Mouse (Mus musculus) cerebellum, adult (tissue): ENCODE data around the gene Eno1.

Experiments used
- ATAC-seq: cut with Nextera tagmentation; 2 replicates; pipeline ENCODE4 v1.9.2; 2017; ENCODE audit warnings: mild to moderate bottlenecking, moderate library complexity, mixed read lengths; ENCODE audit not compliant: insufficient number of reproducible peaks, low FRiP score, low TSS enrichment

Eno1 gene

GRCm38 (mm10) chr4:150236521-150237481 lies at the start of gene Eno1:
Gene Eno1, plus strand, starts transcription at chr4:150236721.
- ATAC-seq: peak; percentile 86

GRCm38 (mm10) chr4:150188236-150188635 lies 48.3 kb upstream of the Eno1 start:
- ATAC-seq: no peak

GRCm38 (mm10) chr4:150192199-150192598 lies 44.3 kb upstream of the Eno1 start:
- ATAC-seq: no peak

GRCm38 (mm10) chr4:150193915-150194314 lies 42.6 kb upstream of the Eno1 start:
- no peak for ATAC-seq

- no peak for ATAC-seq
These were observed 38.3 kb upstream of the Eno1 start for GRCm38 (mm10) chr4:150198268-150198667.

GRCm38 (mm10) chr4:150201232-150201631 lies 35.3 kb upstream of the Eno1 start, which contains the start of gene Car6:
Gene Car6, minus strand, starts transcription at chr4:150201332.
- no peak for ATAC-seq

GRCm38 (mm10) chr4:150202702-150203101 lies 33.8 kb upstream of the Eno1 start:
- no peak for ATAC-seq

- ATAC-seq: no peak
These were observed 31.6 kb upstream of the Eno1 start for GRCm38 (mm10) chr4:150204877-150205276.

- ATAC-seq: no peak
These were observed 26.8 kb upstream of the Eno1 start for GRCm38 (mm10) chr4:150209751-150210150.

GRCm38 (mm10) chr4:150210306-150210705 lies 26.2 kb upstream of the Eno1 start:
- no peak for ATAC-seq

GRCm38 (mm10) chr4:150211930-150212552 lies 24.5 kb upstream of the Eno1 start:
- no peak for ATAC-seq

GRCm38 (mm10) chr4:150212553-150212971 lies 24.0 kb upstream of the Eno1 start:
- no peak for ATAC-seq

- no peak for ATAC-seq
These were observed 22.6 kb upstream of the Eno1 start for GRCm38 (mm10) chr4:150213910-150214309.

- ATAC-seq: no peak
These were observed 20.1 kb upstream of the Eno1 start for GRCm38 (mm10) chr4:150216423-150216822.

- no peak for ATAC-seq
These were observed 19.4 kb upstream of the Eno1 start for GRCm38 (mm10) chr4:150217042-150217554.

- no peak for ATAC-seq
These were observed 18.6 kb upstream of the Eno1 start for GRCm38 (mm10) chr4:150217935-150218334.

GRCm38 (mm10) chr4:150219501-150220292 lies 16.8 kb upstream of the Eno1 start:
- ATAC-seq: no peak

GRCm38 (mm10) chr4:150220584-150220983 lies 15.9 kb upstream of the Eno1 start:
- no peak for ATAC-seq

- ATAC-seq: no peak
These were observed 15.4 kb upstream of the Eno1 start for GRCm38 (mm10) chr4:150221017-150221640.

GRCm38 (mm10) chr4:150223830-150224229 lies 12.7 kb upstream of the Eno1 start:
- no peak for ATAC-seq
